Mouse (Mus musculus) liver, embryonic 15.5 days (tissue): ENCODE measurements around the gene Retreg1. TPM values are rescaled to one million over a fixed set of nuclear protein-coding genes. Genes with fewer than 3 reads are reported as not detected.
A peak's percentile ranks its signal among the peaks of the same experiment; 100 is the strongest.

Experiments used
- ATAC-seq: fragments of 200-750 bp; cut with Nextera tagmentation; 2 replicates; pipeline ENCODE4 v1.8.0; 2017; ENCODE audit warnings: moderate number of reproducible peaks, mild to moderate bottlenecking, moderate library complexity; ENCODE audit not compliant: insufficient read depth
- H3K27ac ChIP-seq: fragments of 300-500 bp; sonication (generic); replicated peaks from 2 replicates; pipeline ENCODE4 v1.5.1; 2015; ENCODE audit warnings: mild to moderate bottlenecking, inconsistent platforms
- H3K27me3 ChIP-seq: fragments of 300-500 bp; sonication (generic); 2 replicates; pipeline ENCODE4 v1.6.1; 2015; ENCODE audit warnings: mild to moderate bottlenecking, inconsistent platforms
- H3K36me3 ChIP-seq: fragments of 300-500 bp; sonication (generic); replicated peaks from 2 replicates; pipeline ENCODE4 v1.6.1; 2015; ENCODE audit warnings: moderate library complexity, mild to moderate bottlenecking, inconsistent platforms
- H3K4me1 ChIP-seq: fragments of 300-500 bp; sonication (generic); replicated peaks from 2 replicates; pipeline ENCODE4 v1.6.1; 2015; ENCODE audit warnings: inconsistent platforms
- H3K4me2 ChIP-seq: fragments of 300-500 bp; sonication (generic); 2 replicates; pipeline ENCODE4 v1.6.1; 2015; ENCODE audit warnings: moderate library complexity, mild to moderate bottlenecking, inconsistent platforms
- H3K4me3 ChIP-seq: fragments of 300-500 bp; sonication (generic); replicated peaks from 2 replicates; pipeline ENCODE4 v1.5.1; 2015; ENCODE audit warnings: mild to moderate bottlenecking, inconsistent platforms
- H3K9ac ChIP-seq: fragments of 300-500 bp; sonication (generic); 2 replicates; pipeline ENCODE4 v1.6.1; 2015; ENCODE audit warnings: moderate library complexity, mild to moderate bottlenecking, inconsistent platforms
- H3K9me3 ChIP-seq: fragments of 300-500 bp; sonication (generic); replicated peaks from 2 replicates; pipeline ENCODE4 v1.6.1; 2016; ENCODE audit warnings: inconsistent platforms
- WGBS: fragments of 180-500 bp; shearing (Covaris S2); methylation state at CpG from one replicate; pipeline ENCODE4 v1.1.7; 2015; ENCODE audit warnings: mixed read lengths; ENCODE audit not compliant: insufficient replicate concordance; 5-methylcytosine and 5-hydroxymethylcytosine counted together
- polyA plus RNA-seq: library from polyadenylated mRNA; unstranded; fragments of >200 nt; fragmentation: Nextera tagmentation; extraction: Ambion mirVana; gene quantifications from 2 replicates; pipeline ENCODE4 v1.2.1, GENCODE M21; 2015

Retreg1 gene
- polyA plus RNA-seq, 1 experiment from 2014 or later = 4.7 TPM

- H3K9me3 ChIP-seq = no peaks in the 10 kb centered on the region
- H3K4me1 ChIP-seq = no peaks in the 10 kb centered on the region
- H3K27me3 ChIP-seq = no peaks in the 10 kb centered on the region
- no peaks in the 10 kb centered on the region for H3K36me3 ChIP-seq
- no peak overlapping the region for H3K27ac ChIP-seq
- H3K4me2 ChIP-seq = no peak overlapping the region
- 47% methylated on average over 14 of the region's 14 CpGs for WGBS
- no peak for ATAC-seq
- no peak overlapping the region for H3K9ac ChIP-seq
- no peak overlapping the region for H3K4me3 ChIP-seq
These were observed 61.5 kb downstream of the Retreg1 start for GRCm38 (mm10) chr15:25904435-25905021.

- H3K36me3 ChIP-seq = no peaks in the 10 kb centered on the region
- peak; percentile 33; the same call in 1 of the 2 replicates for ATAC-seq
- peak overlapping the region; percentile 56; the same call in 1 of the 2 replicates for H3K27ac ChIP-seq
- peaks cover 16% of the 10 kb centered on the region; the same call in 1 of the 2 replicates for H3K4me1 ChIP-seq
- no peak overlapping the region for H3K4me2 ChIP-seq
- H3K4me3 ChIP-seq = no peak overlapping the region
- no peaks in the 10 kb centered on the region for H3K9me3 ChIP-seq
- H3K9ac ChIP-seq = no peak overlapping the region
- H3K27me3 ChIP-seq = no peaks in the 10 kb centered on the region
- WGBS = 17% methylated on average over 11 of the region's 11 CpGs
These were observed 67.0 kb downstream of the Retreg1 start for GRCm38 (mm10) chr15:25909783-25910494.

GRCm38 (mm10) chr15:25910495-25910865 is 67.5 kb downstream of the Retreg1 start:
- WGBS = 10% methylated on average over 1 of the region's 1 CpGs
- H3K27ac ChIP-seq = peak overlapping the region; percentile 56; the same call in 1 of the 2 replicates
- no peak overlapping the region for H3K4me2 ChIP-seq
- H3K36me3 ChIP-seq = no peaks in the 10 kb centered on the region
- H3K4me3 ChIP-seq = no peak overlapping the region
- no peaks in the 10 kb centered on the region for H3K9me3 ChIP-seq
- no peak overlapping the region for H3K9ac ChIP-seq
- no peak for ATAC-seq
- H3K4me1 ChIP-seq = peaks cover 21% of the 10 kb centered on the region; the same call in 1 of the 2 replicates
- H3K27me3 ChIP-seq = no peaks in the 10 kb centered on the region

GRCm38 (mm10) chr15:25910924-25911323 is 67.9 kb downstream of the Retreg1 start:
- Histone ChIP-seq H3K27ac (no peak overlapping the region), H3K9ac (no peak overlapping the region), H3K4me2 (no peak overlapping the region), H3K9me3 (no peaks in the 10 kb centered on the region), H3K4me3 (no peak overlapping the region), H3K27me3 (no peaks in the 10 kb centered on the region), H3K36me3 (no peaks in the 10 kb centered on the region), H3K4me1 (peaks cover 22% of the 10 kb centered on the region; the same call in 1 of the 2 replicates)
- ATAC-seq = no peak
- 13% methylated on average over 1 of the region's 1 CpGs for WGBS

GRCm38 (mm10) chr15:25912911-25913310 is 69.9 kb downstream of the Retreg1 start:
- no peak overlapping the region for H3K9ac ChIP-seq
- no peak overlapping the region for H3K4me2 ChIP-seq
- no peak overlapping the region for H3K27ac ChIP-seq
- H3K9me3 ChIP-seq = no peaks in the 10 kb centered on the region
- WGBS = 60% methylated on average over 7 of the region's 7 CpGs
- no peak for ATAC-seq
- H3K4me3 ChIP-seq = no peak overlapping the region
- peaks cover 22% of the 10 kb centered on the region; the same call in 1 of the 2 replicates for H3K4me1 ChIP-seq
- H3K27me3 ChIP-seq = no peaks in the 10 kb centered on the region
- H3K36me3 ChIP-seq = no peaks in the 10 kb centered on the region

- Histone ChIP-seq H3K36me3 (no peaks in the 10 kb centered on the region), H3K9ac (no peak overlapping the region), H3K9me3 (no peaks in the 10 kb centered on the region), H3K4me1 (peaks cover 22% of the 10 kb centered on the region; the same call in 1 of the 2 replicates), H3K27ac (peak overlapping the region; percentile 59; the same call in 1 of the 2 replicates), H3K4me2 (peak overlapping the region; percentile 2; the same call in 1 of the 2 replicates), H3K4me3 (no peak overlapping the region), H3K27me3 (no peaks in the 10 kb centered on the region)
- ATAC-seq = peak; percentile 60; the same call in 1 of the 2 replicates
- 50% methylated on average over 9 of the region's 9 CpGs for WGBS
These were observed 70.7 kb downstream of the Retreg1 start for GRCm38 (mm10) chr15:25913659-25914058.

- no peak overlapping the region for H3K27ac ChIP-seq
These were observed 71.2 kb downstream of the Retreg1 start for GRCm38 (mm10) chr15:25914160-25914559.

GRCm38 (mm10) chr15:25915013-25915412 is 72.0 kb downstream of the Retreg1 start:
- H3K4me1 ChIP-seq = peaks cover 20% of the 10 kb centered on the region; the same call in 1 of the 2 replicates
- no peaks in the 10 kb centered on the region for H3K36me3 ChIP-seq
- no peaks in the 10 kb centered on the region for H3K27me3 ChIP-seq
- 56% methylated on average over 10 of the region's 10 CpGs for WGBS
- H3K27ac ChIP-seq = no peak overlapping the region
- H3K9me3 ChIP-seq = no peaks in the 10 kb centered on the region
- H3K4me3 ChIP-seq = no peak overlapping the region
- ATAC-seq = no peak
- no peak overlapping the region for H3K9ac ChIP-seq
- H3K4me2 ChIP-seq = no peak overlapping the region

More at GRCm38 (mm10) chr15:25914160-25914559, 71.2 kb downstream of the Retreg1 start:
- Histone ChIP-seq H3K36me3 (no peaks in the 10 kb centered on the region), H3K4me1 (peaks cover 22% of the 10 kb centered on the region; the same call in 1 of the 2 replicates), H3K27me3 (no peaks in the 10 kb centered on the region), H3K4me3 (no peak overlapping the region), H3K4me2 (peak overlapping the region; percentile 2; the same call in 1 of the 2 replicates), H3K9me3 (no peaks in the 10 kb centered on the region), H3K9ac (no peak overlapping the region)
- ATAC-seq = no peak
- 64% methylated on average over 4 of the region's 4 CpGs for WGBS

GRCm38 (mm10) chr15:25915574-25916205 is 72.7 kb downstream of the Retreg1 start:
- Histone ChIP-seq H3K4me2 (no peak overlapping the region), H3K4me1 (peaks cover 13% of the 10 kb centered on the region; the same call in 1 of the 2 replicates), H3K27ac (no peak overlapping the region), H3K4me3 (no peak overlapping the region), H3K9me3 (no peaks in the 10 kb centered on the region), H3K36me3 (no peaks in the 10 kb centered on the region), H3K9ac (no peak overlapping the region), H3K27me3 (no peaks in the 10 kb centered on the region)
- 59% methylated on average over 11 of the region's 11 CpGs for WGBS
- no peak for ATAC-seq

- Histone ChIP-seq H3K36me3 (no peaks in the 10 kb centered on the region), H3K4me3 (no peak overlapping the region), H3K9ac (no peak overlapping the region), H3K4me2 (no peak overlapping the region), H3K4me1 (peaks cover 11% of the 10 kb centered on the region; the same call in 1 of the 2 replicates), H3K27ac (no peak overlapping the region), H3K27me3 (no peaks in the 10 kb centered on the region), H3K9me3 (no peaks in the 10 kb centered on the region)
- 53% methylated on average over 2 of the region's 2 CpGs for WGBS
- no peak for ATAC-seq
These were observed 73.3 kb downstream of the Retreg1 start for GRCm38 (mm10) chr15:25916252-25916651.

- H3K4me3 ChIP-seq = no peak overlapping the region
These were observed 75.7 kb downstream of the Retreg1 start for GRCm38 (mm10) chr15:25918641-25919040.

More at GRCm38 (mm10) chr15:25918641-25919040, 75.7 kb downstream of the Retreg1 start:
- Histone ChIP-seq H3K4me1 (peaks cover 11% of the 10 kb centered on the region; the same call in 1 of the 2 replicates), H3K9me3 (no peaks in the 10 kb centered on the region), H3K27ac (no peak overlapping the region), H3K36me3 (no peaks in the 10 kb centered on the region), H3K9ac (no peak overlapping the region), H3K4me2 (no peak overlapping the region), H3K27me3 (no peaks in the 10 kb centered on the region)
- ATAC-seq = no peak
- 76% methylated on average over 7 of the region's 7 CpGs for WGBS
